Mouse (Mus musculus) c-Kit-positive CD71-positive TER-119-negative erythroid progenitor cells, embryonic 14.5 days (primary cell): Measurements from ENCODE around the gene Olfr531.

Experiments
- DNase-seq: peaks from one replicate; pipeline ENCODE4 v3.0.0-alpha.2; 2013; ENCODE audit warnings: low read depth

The Olfr531 gene

GRCm38 (mm10) chr7:140402818-140403217, at the start of gene Olfr531:
Olfr531 (minus strand) TSS chr7:140402918.
- DNase-seq = no peak

- no peak for DNase-seq
These were observed 40.4 kb upstream of the Olfr531 start for GRCm38 (mm10) chr7:140443141-140443540.

GRCm38 (mm10) chr7:140421539-140421938, 18.8 kb upstream of the Olfr531 start, which contains the start of gene Olfr532:
Olfr532 (minus strand) TSS chr7:140421639.
- no peak for DNase-seq

- DNase-seq = no peak
These were observed 25.8 kb downstream of the Olfr531 start for GRCm38 (mm10) chr7:140376911-140377310.

GRCm38 (mm10) chr7:140376231-140376630, 26.5 kb downstream of the Olfr531 start, which contains the start of gene Olfr530:
Olfr530 (minus strand) TSS chr7:140376331.
- no peak for DNase-seq

GRCm38 (mm10) chr7:140374300-140374699, 28.4 kb downstream of the Olfr531 start:
- no peak for DNase-seq

- no peak for DNase-seq
These were observed 41.1 kb downstream of the Olfr531 start, which contains the start of gene Olfr60 for GRCm38 (mm10) chr7:140361571-140361970. Olfr60 (minus strand) TSS chr7:140361671.
